Mouse (Mus musculus) heart, adult 2 months (tissue): ENCODE data around the gene Cgref1.

ENCODE experiments used
- CTCF ChIP-seq: fragments of 200-600 bp; IDR thresholded peaks from 2 replicates; pipeline ENCODE4 v1.8.1; 2022; ENCODE audit warnings: antibody characterized with exemption, mild to moderate bottlenecking, moderate library complexity
- EP300 ChIP-seq: fragments of 200-500 bp; IDR thresholded peaks from 2 replicates; pipeline ENCODE4 v1.6.1; 2011; ENCODE audit warnings: low read depth, low read length, control low read depth; ENCODE audit not compliant: insufficient read depth
- POLR2A ChIP-seq: fragments of 200-500 bp; IDR thresholded peaks from 2 replicates; pipeline ENCODE4 v1.6.1; 2011; ENCODE audit warnings: mild to moderate bottlenecking, low read depth, low read length, control low read depth; ENCODE audit not compliant: insufficient read depth

GRCm38 (mm10) chr5:30943004-30943403, 2.4 kb downstream of the Cgref1 start:
- no peak for TF ChIP-seq POLR2A
- no peak for TF ChIP-seq EP300
- peak; percentile 65 for TF ChIP-seq CTCF
